Mouse (Mus musculus): ENCODE data around the gene Apom.

- peak; percentile 35 for TF ChIP-seq CTCF (conservative IDR thresholded peaks at IDR 0.05; ENCODE audit: low read length)
- TF ChIP-seq NANOG (IDR thresholded peaks at IDR 0.05; ENCODE audit: borderline replicate concordance, low read length) = no peak
Measured at GRCm38 (mm10) chr17:35088151-35088550, 43.7 kb downstream of the Apom start.
